8 mouse cellular contexts compared by ENCODE assay signal in the genomic region with DNA sequence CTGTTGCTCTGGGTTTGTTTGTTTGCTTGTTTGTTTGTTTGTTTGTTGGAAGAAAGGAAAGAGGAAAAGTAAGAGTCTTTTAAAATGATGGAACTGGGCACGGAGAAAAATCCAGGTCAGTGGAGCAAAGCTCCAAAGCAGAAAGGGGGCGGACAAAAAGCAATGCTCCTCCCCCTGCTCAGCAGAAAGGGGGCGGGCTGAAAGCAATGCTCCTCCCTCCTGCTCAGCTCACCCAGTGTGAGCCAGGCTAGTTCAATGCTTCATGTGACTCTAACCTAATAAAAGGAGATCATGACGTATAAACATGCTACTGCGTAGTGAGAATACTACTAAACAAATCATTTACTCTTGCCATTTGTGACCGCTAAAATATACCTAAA. TPM values are rescaled to one million over a fixed set of nuclear protein-coding genes. Genes with fewer than 3 reads are reported as not detected.
A peak's percentile ranks its signal among the peaks of the same experiment; 100 is the strongest.
DNase-seq lines count a peak whose midpoint lies in the region; ATAC-seq and TF ChIP-seq lines count a peak whose summit lies in the region.

No protein-coding gene starts in this region.

- H3K4me3 ChIP-seq in heart, embryonic 14.5 days (ENCODE audit: control insufficient read depth in 1 of 2, insufficient read depth in 1 of 2, low read depth in 1 of 2, low read length in 2 of 2), result no peak overlapping the region
- 0 out of 2 replicates have a peak overlapping the region, but pooled peaks have one; percentile 4 for H3K4me3 ChIP-seq in intestine, embryonic 14.5 days (ENCODE audit: low read depth, low read length)
- no peak overlapping the region for H3K4me3 ChIP-seq in midbrain, embryonic 14.5 days (replicated peaks; ENCODE audit: low read depth, low read length)
- H3K4me3 ChIP-seq in layer of hippocampus, adult 2 months, result no peak overlapping the region

- TF ChIP-seq CTCF in layer of hippocampus, adult 2 months (conservative IDR thresholded peaks at IDR 0.05), result no peak

- peak overlapping the region; percentile 4 to 65; a peak in 3 of 4 replicates for H3K27ac ChIP-seq in heart, embryonic 14.5 days (replicated peaks in 1 of 2; ENCODE audit: control insufficient read depth in 1 of 2, insufficient read depth in 1 of 2, low read depth in 2 of 2, low read length in 2 of 2)
- H3K27ac ChIP-seq in intestine, embryonic 14.5 days (ENCODE audit: low read depth), result no peak overlapping the region; the same call in 1 of the 2 replicates
- no peak overlapping the region for H3K27ac ChIP-seq in midbrain, embryonic 14.5 days (replicated peaks; ENCODE audit: low read depth, low read length)
- H3K27ac ChIP-seq in layer of hippocampus, adult 2 months, result no peak overlapping the region

- DNase-seq in heart, adult 8-10 months (ENCODE audit: low spot score), result no peak
- peak; percentile 66 for DNase-seq in embryo, embryonic 10.5 days (ENCODE audit: low spot score)
- DNase-seq in intestine, embryonic 14.5 days (ENCODE audit: low spot score), result no peak
- peak; percentile 43 for DNase-seq in midbrain, embryonic 14.5 days
- DNase-seq in layer of hippocampus, adult 2 months (ENCODE audit: low spot score in 2 of 2), result no peak
- DNase-seq in thymus, adult 18-20 months, result no peak
- DNase-seq in left cerebral cortex, postnatal 36 days (ENCODE audit: low spot score in 2 of 2), result no peak

- H3K9ac ChIP-seq in heart, embryonic 14.5 days (ENCODE audit: low read length), result no peak overlapping the region
- H3K9ac ChIP-seq in intestine, embryonic 14.5 days (ENCODE audit: low read length), result no peak overlapping the region
- no peak overlapping the region for H3K9ac ChIP-seq in midbrain, embryonic 14.5 days (replicated peaks; ENCODE audit: low read length)

- peaks cover 8 to 10% of the 10 kb centered on the region in 2 experiments; a peak in 3 of 4 replicates for H3K4me1 ChIP-seq in heart, embryonic 14.5 days (ENCODE audit: control insufficient read depth in 2 of 2, insufficient read depth in 2 of 2, low read length in 2 of 2)
- peaks cover 5% of the 10 kb centered on the region; the same call in 1 of the 2 replicates for H3K4me1 ChIP-seq in intestine, embryonic 14.5 days (replicated peaks; ENCODE audit: control insufficient read depth, insufficient read depth, low read length)
- H3K4me1 ChIP-seq in midbrain, embryonic 14.5 days (ENCODE audit: control insufficient read depth, insufficient read depth, low read length), result 0 out of 2 replicates have a peak, but pooled peaks cover 8% of the 10 kb centered on the region

- H3K4me2 ChIP-seq in heart, embryonic 14.5 days (ENCODE audit: low read length), result peak overlapping the region; percentile 45
- H3K4me2 ChIP-seq in intestine, embryonic 14.5 days (ENCODE audit: low read length), result peak overlapping the region; percentile 38
- peak overlapping the region; percentile 37 for H3K4me2 ChIP-seq in midbrain, embryonic 14.5 days (ENCODE audit: low read length)

- no peaks in the 10 kb centered on the region for H3K36me3 ChIP-seq in heart, embryonic 14.5 days (ENCODE audit: control insufficient read depth, insufficient read depth, low read length)
- H3K36me3 ChIP-seq in intestine, embryonic 14.5 days (ENCODE audit: control insufficient read depth, insufficient read depth, low read length), result no peaks in the 10 kb centered on the region
- H3K36me3 ChIP-seq in midbrain, embryonic 14.5 days (ENCODE audit: control insufficient read depth, insufficient read depth, low read length), result no peaks in the 10 kb centered on the region

- H3K27me3 ChIP-seq in heart, embryonic 14.5 days (ENCODE audit: control insufficient read depth, insufficient read depth, low read length), result no peaks in the 10 kb centered on the region
- no peaks in the 10 kb centered on the region for H3K27me3 ChIP-seq in intestine, embryonic 14.5 days (replicated peaks; ENCODE audit: control insufficient read depth, insufficient read depth, low read length)
- no peaks in the 10 kb centered on the region for H3K27me3 ChIP-seq in midbrain, embryonic 14.5 days (ENCODE audit: control insufficient read depth, insufficient read depth, low read length)

- WGBS in heart, embryonic 14.5 days, result 48% methylated on average over 6 of the region's 6 CpGs
- WGBS in intestine, embryonic 14.5 days, result 43% methylated on average over 6 of the region's 6 CpGs
- 36% methylated on average over 6 of the region's 6 CpGs for WGBS in midbrain, embryonic 14.5 days

- ATAC-seq in heart, embryonic 14.5 days (ENCODE audit: insufficient number of reproducible peaks, insufficient read depth, low FRiP score, low read depth), result no peak
- no peak for ATAC-seq in intestine, embryonic 14.5 days (replicated peaks; ENCODE audit: low FRiP score, low TSS enrichment, low read depth)
- no peak for ATAC-seq in midbrain, embryonic 14.5 days (ENCODE audit: low FRiP score, low TSS enrichment)

- intact Hi-C loops in left cerebral cortex, postnatal 36 days (cut with DNase I), result no loop called here

- no peaks in the 10 kb centered on the region for H3K9me3 ChIP-seq in heart, embryonic 14.5 days (ENCODE audit: control insufficient read depth, low read length)
- H3K9me3 ChIP-seq in intestine, embryonic 14.5 days (ENCODE audit: control insufficient read depth, low read length), result no peaks in the 10 kb centered on the region
- H3K9me3 ChIP-seq in midbrain, embryonic 14.5 days (ENCODE audit: control insufficient read depth, low read length), result no peaks in the 10 kb centered on the region

RNA-seq across cellular contexts. Expression of a gene that starts 36.1 kb away (rescaled TPM):
- polyA plus RNA-seq in heart, embryonic 14.5 days (2014; fragmentation: Nextera tagmentation; extraction: Ambion mirVana), result 0.20 and 0.24 TPM in 2 replicates
- under 1 TPM; 0.09 to 0.26 (median 0.18) TPM for total RNA-seq in heart, adult 8-10 months (2022)
- polyA plus RNA-seq in intestine, embryonic 14.5 days (2014; fragmentation: Nextera tagmentation; extraction: Ambion mirVana), result 1.5 and 2.4 TPM in 2 replicates
- polyA plus RNA-seq in midbrain, embryonic 14.5 days (2014; fragmentation: Nextera tagmentation; extraction: Ambion mirVana), result 12.4 TPM in 2 replicates
- 10 to 100 TPM; 32.0 TPM for total RNA-seq in layer of hippocampus, adult 2 months (2021)
- total RNA-seq in left cerebral cortex, postnatal 36 days (2021), result 10 to 100 TPM; 61.1 to 63.1 TPM

RNA-seq across cellular contexts. Expression of a gene that starts 42.7 kb away (rescaled TPM):
- polyA plus RNA-seq in heart, embryonic 14.5 days (2014; fragmentation: Nextera tagmentation; extraction: Ambion mirVana), result 15.4 and 17.4 TPM in 2 replicates
- total RNA-seq in heart, adult 8-10 months (2022), result 10 to 100 TPM; 53.7 to 77.4 (median 69.0) TPM
- 18.2 and 23.6 TPM in 2 replicates for polyA plus RNA-seq in intestine, embryonic 14.5 days (2014; fragmentation: Nextera tagmentation; extraction: Ambion mirVana)
- polyA plus RNA-seq in midbrain, embryonic 14.5 days (2014; fragmentation: Nextera tagmentation; extraction: Ambion mirVana), result 9.0 and 16.5 TPM in 2 replicates
- 100 to 1,000 TPM; 110 to 112 TPM for total RNA-seq in layer of hippocampus, adult 2 months (2021)
- total RNA-seq in left cerebral cortex, postnatal 36 days (2021), result 10 to 100 TPM; 86.8 to 97.2 TPM

Comparison
In these comparisons a context has a peak if more than half of its experiments do, and no peak if none do; other contexts are left out.
1. H3K27ac ChIP-seq: peak in heart, embryonic 14.5 days (2 of 2); none in intestine, embryonic 14.5 days (single experiment), midbrain, embryonic 14.5 days (single experiment) and layer of hippocampus, adult 2 months (single experiment).
2. DNase-seq: peak in embryo, embryonic 10.5 days (single experiment) and midbrain, embryonic 14.5 days (single experiment); none in heart, adult 8-10 months (single experiment), intestine, embryonic 14.5 days (single experiment), layer of hippocampus, adult 2 months (0 of 2), thymus, adult 18-20 months (0 of 2) and left cerebral cortex, postnatal 36 days (0 of 2).
3. RNA of a gene that starts 36.1 kb away (total RNA-seq): 61.1 to 63.1 TPM in left cerebral cortex, postnatal 36 days and 32.0 TPM in layer of hippocampus, adult 2 months; 0.09 to 0.26 TPM in heart, adult 8-10 months; every median in the first group is over 10 times any median in the second.
4. Peak in every context shown above with its lines, with median percentiles within 50 percentile points of each other: H3K4me2 ChIP-seq.